Mouse (Mus musculus) common myeloid progenitor, adult 5-6 weeks (primary cell): ENCODE data around the gene Amt. TPM values are rescaled to one million over a fixed set of nuclear protein-coding genes. Genes with fewer than 3 reads are reported as not detected.

ENCODE experiments used
- total RNA-seq: library from RNA; stranded (forward); fragments of 200-1000, 187-1606 nt; gene quantifications from 2 replicates; pipeline ENCODE4 v1.2.3, GENCODE M21; 2017

Gene Amt
- total RNA-seq, 1 experiment from 2014 or later: not detected

Other genes starting within 250 kb of the Amt start
- gene Gmppb, start 247.6 kb upstream of the Amt start, total RNA-seq: 10.7 and 13.0 TPM in 2 replicates
- gene Amigo3, start 243.7 kb upstream of the Amt start, total RNA-seq: 0.49 and 3.3 TPM in 2 replicates
- not detected in 2 replicates for gene Mst1, start 216.4 kb upstream of the Amt start, total RNA-seq
- gene Rnf123, start 213.5 kb upstream of the Amt start, total RNA-seq: 25.7 and 26.2 TPM in 2 replicates
- 60.8 and 79.3 TPM in 2 replicates for gene Apeh, start 202.2 kb upstream of the Amt start, total RNA-seq
- gene Bsn, start 106.5 kb upstream of the Amt start, total RNA-seq: 3.5 and 4.0 TPM in 2 replicates
- 7.7 and 10.9 TPM in 2 replicates for gene Dag1, start 32.9 kb upstream of the Amt start, total RNA-seq
- gene Nicn1, start 6.4 kb upstream of the Amt start, total RNA-seq: 8.2 and 9.0 TPM in 2 replicates
- 256 and 280 TPM in 2 replicates for gene Rhoa, start 9.3 kb downstream of the Amt start, total RNA-seq
- gene Tcta, start 9.3 kb downstream of the Amt start, total RNA-seq: 5.4 and 7.9 TPM in 2 replicates
- gene Gpx1, start 42.0 kb downstream of the Amt start, total RNA-seq: 1,127 and 1,204 TPM in 2 replicates
- gene Usp4, start 51.0 kb downstream of the Amt start, total RNA-seq: 49.2 and 75.5 TPM in 2 replicates
- not detected in 2 replicates for gene 1700102P08Rik, start 96.0 kb downstream of the Amt start, total RNA-seq
- gene Ccdc36, start 131.6 kb downstream of the Amt start, total RNA-seq: 0.59 and 1.4 TPM in 2 replicates
- gene BC048562, start 139.6 kb downstream of the Amt start, total RNA-seq: not detected in 2 replicates
- gene Ccdc71, start 163.7 kb downstream of the Amt start, total RNA-seq: 11.0 and 15.4 TPM in 2 replicates
- gene Klhdc8b, start 164.7 kb downstream of the Amt start, total RNA-seq: 6.8 and 8.2 TPM in 2 replicates
- 0.15 and 0.37 TPM in 2 replicates for gene Lamb2, start 182.9 kb downstream of the Amt start, total RNA-seq
- gene Usp19, start 193.7 kb downstream of the Amt start, total RNA-seq: 54.3 and 63.1 TPM in 2 replicates
- 149 and 207 TPM in 2 replicates for gene Qars, start 210.9 kb downstream of the Amt start, total RNA-seq
- gene Qrich1, start 220.0 kb downstream of the Amt start, total RNA-seq: 131 and 150 TPM in 2 replicates